ENCODE assay signal across 10 mouse cellular contexts in genomic region chr14:76260628-76261293, GRCm38 (mm10).
"Had no signal": no experiment of that assay in that cellular context is flagged by ENCODE, and none has a peak within 500 bp of the region (broad histone marks: within the 10 kb centered on the region; RNA-seq: fewer than 3 reads in every experiment).

No protein-coding gene starts in this region.

- H3K27ac ChIP-seq: left cerebral cortex, adult 2 months; limb, embryonic 10.5 days; liver, embryonic 12.5 days; midbrain, embryonic 13.5 days; neural tube, embryonic 12.5 days; stomach, postnatal 0 days had no signal

- H3K27me3 ChIP-seq: liver, embryonic 12.5 days; midbrain, embryonic 13.5 days; neural tube, embryonic 12.5 days had no signal

- H3K4me3 ChIP-seq: left cerebral cortex, adult 2 months; limb, embryonic 10.5 days; liver, embryonic 12.5 days; midbrain, embryonic 13.5 days; myocyte; neural tube, embryonic 12.5 days had no signal

- H3K9ac ChIP-seq: liver, embryonic 12.5 days; midbrain, embryonic 13.5 days; neural tube, embryonic 12.5 days had no signal

- H3K4me1 ChIP-seq: liver, embryonic 12.5 days had no signal

- ATAC-seq: liver, embryonic 12.5 days; midbrain, embryonic 13.5 days had no signal

- DNase-seq: kidney, adult 8-10 months; kidney, postnatal 25 days; thymus, postnatal 14 days had no signal

- H3K4me2 ChIP-seq: liver, embryonic 12.5 days; midbrain, embryonic 13.5 days; neural tube, embryonic 12.5 days had no signal

- H3K9me3 ChIP-seq: limb, embryonic 10.5 days; liver, embryonic 12.5 days; midbrain, embryonic 13.5 days; neural tube, embryonic 12.5 days had no signal

- H3K36me3 ChIP-seq: limb, embryonic 10.5 days; liver, embryonic 12.5 days; midbrain, embryonic 13.5 days; neural tube, embryonic 12.5 days had no signal
